In the genomic region with DNA sequence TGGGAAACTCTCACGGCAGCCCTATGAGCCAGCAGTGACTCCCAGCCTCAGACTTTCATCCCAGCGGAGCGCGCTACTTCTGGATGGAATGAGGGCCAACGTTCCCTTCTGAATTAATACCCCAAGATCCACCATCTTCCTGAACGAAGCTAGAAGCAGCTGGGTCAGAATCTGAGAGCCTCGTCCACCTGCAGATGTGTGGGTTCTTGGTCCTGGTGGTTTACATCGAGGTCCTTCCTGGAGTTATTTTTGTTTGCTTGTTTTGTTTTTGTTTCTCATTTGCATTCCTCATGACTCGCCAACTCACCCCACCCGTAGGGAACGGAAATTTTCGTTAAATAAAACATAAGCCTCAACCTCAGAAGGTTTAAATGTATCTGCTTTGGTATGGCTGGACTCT, we compare ENCODE assay signal across 13 mouse cellular contexts.
DNase-seq lines count a peak whose midpoint lies in the region; ATAC-seq and TF ChIP-seq lines count a peak whose summit lies in the region.
"Had no signal": no experiment of that assay in that cellular context is flagged by ENCODE, and none has a peak within 500 bp of the region (broad histone marks: within the 10 kb centered on the region; RNA-seq: fewer than 3 reads in every experiment).

No protein-coding gene starts in this region.

- WGBS in heart, adult 2 months, result 49% methylated on average over 12 of the region's 12 CpGs
- 77% methylated on average over 12 of the region's 12 CpGs for WGBS in kidney, adult 2 months
- WGBS in lung, postnatal 0 days, result 69% methylated on average over 12 of the region's 12 CpGs
- WGBS in stomach, embryonic 16.5 days, result 75% methylated on average over 12 of the region's 12 CpGs

- no peak for DNase-seq in heart, adult 2 months
- DNase-seq in heart, adult 9 months (ENCODE audit: low spot score in 2 of 2), result no peak
- no peak for DNase-seq in kidney, adult 2 months
- no peak for DNase-seq in kidney, postnatal 4 days
- DNase-seq in lung, postnatal 0 days (ENCODE audit: low spot score), result no peak
- no peak for DNase-seq in lung, postnatal 36 days
- no peak for DNase-seq in layer of hippocampus, adult 9-11 months
- DNase-seq: adrenal gland, adult 8-10 months; cerebellum, postnatal 25 days; gastrocnemius, postnatal 14 days had no signal

- no peaks in the 10 kb centered on the region for H3K27me3 ChIP-seq in heart, adult 2 months (ENCODE audit: control insufficient read depth, insufficient read depth, low read length)
- no peaks in the 10 kb centered on the region for H3K27me3 ChIP-seq in kidney, adult 2 months (replicated peaks; ENCODE audit: control insufficient read depth, insufficient read depth, low read length)
- no peaks in the 10 kb centered on the region for H3K27me3 ChIP-seq in lung, postnatal 0 days (replicated peaks; ENCODE audit: insufficient read depth, low read length)
- H3K27me3 ChIP-seq in stomach, embryonic 16.5 days (ENCODE audit: control insufficient read depth, insufficient read depth, low read length), result no peaks in the 10 kb centered on the region
- H3K27me3 ChIP-seq: forebrain, embryonic 15.5 days had no signal

- no peak for TF ChIP-seq POLR2A in heart, adult 2 months (IDR thresholded peaks at IDR 0.05; ENCODE audit: insufficient read depth, low read depth, low read length)
- no peak for TF ChIP-seq POLR2A in kidney, adult 2 months (IDR thresholded peaks at IDR 0.05; ENCODE audit: low read depth, low read length)

- peaks cover 2% of the 10 kb centered on the region for H3K79me2 ChIP-seq in heart, adult 2 months (replicated peaks; ENCODE audit: control insufficient read depth, insufficient read depth, low read length)

- peaks cover 36% of the 10 kb centered on the region for H3K4me1 ChIP-seq in heart, adult 2 months (ENCODE audit: control insufficient read depth, insufficient read depth, low read length)
- H3K4me1 ChIP-seq in kidney, adult 2 months (ENCODE audit: control insufficient read depth, insufficient read depth, low read length), result peaks cover 7% of the 10 kb centered on the region; the same call in 1 of the 2 replicates
- H3K4me1 ChIP-seq in lung, postnatal 0 days (ENCODE audit: insufficient read depth, low read depth, low read length), result peaks cover 27% of the 10 kb centered on the region
- peaks cover 42% of the 10 kb centered on the region for H3K4me1 ChIP-seq in stomach, embryonic 16.5 days (ENCODE audit: control insufficient read depth, insufficient read depth, low read length)
- H3K4me1 ChIP-seq: forebrain, embryonic 15.5 days had no signal

- H3K27ac ChIP-seq in heart, adult 2 months, result peak overlapping the region; percentile 88
- H3K27ac ChIP-seq in kidney, adult 2 months (ENCODE audit: insufficient read depth, low read depth, low read length), result peak overlapping the region; percentile 92
- peak overlapping the region; percentile 52; the same call in 1 of the 2 replicates for H3K27ac ChIP-seq in lung, postnatal 0 days (ENCODE audit: low read length)
- H3K27ac ChIP-seq in stomach, embryonic 16.5 days (ENCODE audit: low read length), result peak overlapping the region; percentile 32; the same call in 1 of the 2 replicates
- H3K27ac ChIP-seq: forebrain, embryonic 15.5 days; liver, embryonic 15.5 days had no signal

- no peak for TF ChIP-seq EP300 in heart, adult 2 months (IDR thresholded peaks at IDR 0.05; ENCODE audit: insufficient read depth, low read depth, low read length)
- TF ChIP-seq EP300 in lung, postnatal 0 days (IDR thresholded peaks at IDR 0.05), result no peak

- H3K4me3 ChIP-seq in heart, adult 2 months, result peak overlapping the region; percentile 34; the same call in 1 of the 2 replicates
- no peak overlapping the region for H3K4me3 ChIP-seq in kidney, adult 2 months (ENCODE audit: insufficient read depth, low read depth, low read length)
- no peak overlapping the region for H3K4me3 ChIP-seq in lung, postnatal 0 days (ENCODE audit: low read depth, low read length)
- no peak overlapping the region for H3K4me3 ChIP-seq in stomach, embryonic 16.5 days (replicated peaks; ENCODE audit: low read length)
- H3K4me3 ChIP-seq: forebrain, embryonic 15.5 days; liver, embryonic 15.5 days had no signal

- TF ChIP-seq CTCF in heart, adult 2 months (IDR thresholded peaks at IDR 0.05), result no peak
- no peak for TF ChIP-seq CTCF in kidney, adult 2 months (conservative IDR thresholded peaks at IDR 0.05; ENCODE audit: insufficient read depth, insufficient read length, low read depth, low read length)
- no peak for TF ChIP-seq CTCF in lung, postnatal 0 days (IDR thresholded peaks at IDR 0.05)

- intact Hi-C loops in heart, adult 2 months (cut with DNase I), result no loop called here

- H3K36me3 ChIP-seq in heart, adult 2 months (ENCODE audit: control insufficient read depth, insufficient read depth, low read length), result peaks cover 15% of the 10 kb centered on the region
- no peaks in the 10 kb centered on the region for H3K36me3 ChIP-seq in kidney, adult 2 months (ENCODE audit: control insufficient read depth, insufficient read depth, low read length)
- no peaks in the 10 kb centered on the region for H3K36me3 ChIP-seq in lung, postnatal 0 days (ENCODE audit: insufficient read depth, low read length)
- no peaks in the 10 kb centered on the region for H3K36me3 ChIP-seq in stomach, embryonic 16.5 days (ENCODE audit: control insufficient read depth, insufficient read depth, low read length)
- H3K36me3 ChIP-seq: forebrain, embryonic 15.5 days; liver, embryonic 15.5 days had no signal

- ATAC-seq in lung, postnatal 0 days, result no peak
- ATAC-seq in stomach, embryonic 16.5 days (ENCODE audit: insufficient read depth, low FRiP score), result no peak
- ATAC-seq: forebrain, embryonic 15.5 days had no signal

- no peaks in the 10 kb centered on the region for H3K9me3 ChIP-seq in lung, postnatal 0 days (ENCODE audit: low read length)
- no peaks in the 10 kb centered on the region for H3K9me3 ChIP-seq in stomach, embryonic 16.5 days (replicated peaks; ENCODE audit: control insufficient read depth, low read length)
- H3K9me3 ChIP-seq: forebrain, embryonic 15.5 days; liver, embryonic 15.5 days had no signal

- H3K4me2 ChIP-seq in lung, postnatal 0 days (replicated peaks; ENCODE audit: low read depth, low read length), result no peak overlapping the region
- H3K4me2 ChIP-seq in stomach, embryonic 16.5 days (ENCODE audit: low read depth, low read length), result no peak overlapping the region
- H3K4me2 ChIP-seq: forebrain, embryonic 15.5 days; liver, embryonic 15.5 days had no signal

- 0 out of 2 replicates have a peak overlapping the region, but pooled peaks have one; percentile 10 for H3K9ac ChIP-seq in heart, adult 2 months (ENCODE audit: low read depth, low read length)
- no peak overlapping the region for H3K9ac ChIP-seq in lung, postnatal 0 days (replicated peaks; ENCODE audit: low read depth)
- no peak overlapping the region for H3K9ac ChIP-seq in stomach, embryonic 16.5 days (ENCODE audit: low read length)
- H3K9ac ChIP-seq: forebrain, embryonic 15.5 days; liver, embryonic 15.5 days had no signal

Comparison
In these comparisons a context has a peak if more than half of its experiments do, and no peak if none do; other contexts are left out.
1. H3K27ac ChIP-seq: peak in every context shown above with its lines; median percentile 92 in kidney, adult 2 months; 88 in heart, adult 2 months; 52 in lung, postnatal 0 days; 32 in stomach, embryonic 16.5 days.